Mouse (Mus musculus) C2C12 (cell line): ENCODE results near the gene Asic2. TPM values are rescaled to one million over a fixed set of nuclear protein-coding genes. Genes with fewer than 3 reads are reported as not detected.

Source experiments
- H3K27me3 ChIP-seq: one replicate; pipeline ENCODE4 v1.6.1; 2011; ENCODE audit not compliant: control insufficient read depth, insufficient read depth, insufficient read length
- H3K36me3 ChIP-seq: one replicate; pipeline ENCODE4 v1.6.1; 2011; ENCODE audit not compliant: control insufficient read depth, insufficient read depth
- H3K4me3 ChIP-seq: one replicate; pipeline ENCODE4 v1.5.1; 2011; ENCODE audit warnings: mild to moderate bottlenecking, control low read depth; ENCODE audit not compliant: poor library complexity, insufficient read depth, severe bottlenecking
- H3K79me2 ChIP-seq: one replicate; pipeline ENCODE4 v1.6.1; 2011; ENCODE audit not compliant: control insufficient read depth, insufficient read depth
- H3K79me3 ChIP-seq: one replicate; pipeline ENCODE4 v1.6.1; 2011; ENCODE audit warnings: low read depth, control low read depth
- H3ac ChIP-seq: one replicate; pipeline ENCODE3; 2011; ENCODE audit warnings: low read depth; ENCODE audit not compliant: control insufficient read depth, insufficient read length
- CEBPB ChIP-seq: IDR thresholded peaks from one replicate; pipeline ENCODE4 v1.6.1; 2011; ENCODE audit warnings: low read depth, mild to moderate bottlenecking, control low read depth, moderate library complexity
- CTCF ChIP-seq: IDR thresholded peaks from one replicate; pipeline ENCODE4 v1.5.1; 2011; ENCODE audit not compliant: control insufficient read depth, insufficient read depth, insufficient read length
- FOSL1 ChIP-seq: IDR thresholded peaks from one replicate; pipeline ENCODE4 v1.8.0; 2011; ENCODE audit warnings: mild to moderate bottlenecking, low read length; ENCODE audit not compliant: poor library complexity, insufficient read depth, severe bottlenecking
- MAX ChIP-seq: IDR thresholded peaks from one replicate; pipeline ENCODE4 v1.6.1; 2011; ENCODE audit warnings: mild to moderate bottlenecking, control low read depth
- MYOD1 ChIP-seq: IDR thresholded peaks from one replicate; pipeline ENCODE4 v1.6.1; 2011; ENCODE audit warnings: low read depth; ENCODE audit not compliant: control insufficient read depth, insufficient read length
- MYOG ChIP-seq: IDR thresholded peaks from one replicate; pipeline ENCODE4 v1.6.1; 2011; ENCODE audit not compliant: control insufficient read depth, insufficient read length; ENCODE audit errors: extremely low read depth
- USF1 ChIP-seq: IDR thresholded peaks from one replicate; pipeline ENCODE4 v1.6.1; 2011; ENCODE audit warnings: low read depth, mild to moderate bottlenecking, control low read depth, moderate library complexity
- polyA plus RNA-seq: library from polyadenylated mRNA; unstranded; fragments of >200 nt; fragmentation: generic; extraction: Trizol; gene quantifications from one replicate; pipeline ENCODE4 v1.2.1, GENCODE M21; 2012; ENCODE audit warnings: missing spikeins

The Asic2 gene
- polyA plus RNA-seq, 1 experiment, result not detected

- Histone ChIP-seq H3K79me2 (no peaks in the 10 kb centered on the region), H3K4me3 (no peak overlapping the region), H3ac (no peak overlapping the region), H3K79me3 (no peaks in the 10 kb centered on the region), H3K36me3 (no peaks in the 10 kb centered on the region), H3K27me3 (peaks cover 8% of the 10 kb centered on the region)
- TF ChIP-seq CTCF (no peak), CEBPB (no peak)
Observed at GRCm38 (mm10) chr11:81896511-81896910, 71.7 kb downstream of the Asic2 start.

- Histone ChIP-seq H3K79me3 (no peaks in the 10 kb centered on the region), H3K79me2 (no peaks in the 10 kb centered on the region), H3K4me3 (no peak overlapping the region), H3K36me3 (no peaks in the 10 kb centered on the region), H3ac (no peak overlapping the region), H3K27me3 (peaks cover 35% of the 10 kb centered on the region)
- TF ChIP-seq MAX (no peak), USF1 (no peak), CEBPB (no peak), MYOG (no peak), CTCF (no peak), FOSL1 (no peak), MYOD1 (no peak)
Observed at GRCm38 (mm10) chr11:81871506-81872213, 96.6 kb downstream of the Asic2 start.

GRCm38 (mm10) chr11:81865661-81866382 is 102.4 kb downstream of the Asic2 start:
- Histone ChIP-seq H3K4me3 (no peak overlapping the region), H3K79me3 (no peaks in the 10 kb centered on the region), H3K36me3 (no peaks in the 10 kb centered on the region), H3K27me3 (peaks cover 34% of the 10 kb centered on the region), H3K79me2 (no peaks in the 10 kb centered on the region), H3ac (no peak overlapping the region)
- TF ChIP-seq CEBPB, result no peak
- TF ChIP-seq MYOD1, result no peak
- no peak for TF ChIP-seq MAX
- no peak for TF ChIP-seq MYOG
- no peak for TF ChIP-seq CTCF
- TF ChIP-seq USF1, result no peak
- TF ChIP-seq FOSL1, result no peak

- Histone ChIP-seq H3K79me2 (no peaks in the 10 kb centered on the region), H3K79me3 (no peaks in the 10 kb centered on the region), H3K36me3 (no peaks in the 10 kb centered on the region), H3ac (no peak within 1 kb of the TSS), H3K27me3 (peaks cover 17% of the 10 kb centered on the region), H3K4me3 (no peak within 1 kb of the TSS)
- no peak for TF ChIP-seq USF1
- no peak for TF ChIP-seq CTCF
- no peak for TF ChIP-seq MYOG
- TF ChIP-seq MAX, result no peak
- TF ChIP-seq FOSL1, result no peak
- no peak for TF ChIP-seq MYOD1
- no peak for TF ChIP-seq CEBPB
Observed at GRCm38 (mm10) chr11:81860250-81860972, 107.8 kb downstream of the Asic2 start, which contains the start of gene 5530401A14Rik. Gene 5530401A14Rik (plus strand): TSS chr11:81860673.

- no peak overlapping the region for H3ac ChIP-seq
- no peak for TF ChIP-seq FOSL1
- no peak for TF ChIP-seq CEBPB
- TF ChIP-seq MYOG, result no peak
Observed at GRCm38 (mm10) chr11:81847773-81848490, 120.3 kb downstream of the Asic2 start.

More at GRCm38 (mm10) chr11:81847773-81848490, 120.3 kb downstream of the Asic2 start:
- Histone ChIP-seq H3K79me2 (no peaks in the 10 kb centered on the region), H3K36me3 (no peaks in the 10 kb centered on the region), H3K27me3 (no peaks in the 10 kb centered on the region), H3K79me3 (no peaks in the 10 kb centered on the region), H3K4me3 (no peak overlapping the region)
